Mouse (Mus musculus) embryo, embryonic 10.5 days (tissue): ENCODE results near the gene Trpc1.

ENCODE experiments used
- DNase-seq: peaks from one replicate; pipeline ENCODE4 v3.0.0-alpha.2; 2015; ENCODE audit warnings: low spot score

Trpc1 gene

DNA sequence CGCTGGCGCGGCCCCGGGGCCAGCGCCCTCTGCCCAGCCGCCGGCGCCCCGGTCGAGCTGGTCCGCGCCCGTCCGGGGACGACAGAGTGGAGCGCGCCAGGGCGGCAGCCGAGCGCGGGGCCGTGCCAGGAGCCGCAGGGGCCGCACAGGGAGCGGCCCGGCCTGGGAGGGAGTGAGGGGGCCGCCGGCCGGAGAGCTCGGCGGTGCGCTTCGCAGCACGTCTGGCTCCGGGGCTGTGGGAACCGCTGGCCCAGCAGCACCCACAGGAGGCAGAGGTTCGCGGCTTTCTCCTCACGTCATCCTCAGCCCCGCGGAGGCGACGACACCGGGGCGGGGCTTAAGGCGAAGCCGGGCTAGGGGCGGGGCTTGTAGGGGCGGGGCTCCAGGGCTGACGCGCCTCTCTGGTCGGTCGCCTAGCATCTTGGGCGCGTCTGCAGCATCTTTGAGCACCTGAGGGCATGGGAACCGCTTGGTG is at the start of gene Trpc1:
Gene Trpc1, minus strand, starts transcription at position 339 of the 475 bp plus-strand sequence.
- peak; percentile 91 for DNase-seq

DNA sequence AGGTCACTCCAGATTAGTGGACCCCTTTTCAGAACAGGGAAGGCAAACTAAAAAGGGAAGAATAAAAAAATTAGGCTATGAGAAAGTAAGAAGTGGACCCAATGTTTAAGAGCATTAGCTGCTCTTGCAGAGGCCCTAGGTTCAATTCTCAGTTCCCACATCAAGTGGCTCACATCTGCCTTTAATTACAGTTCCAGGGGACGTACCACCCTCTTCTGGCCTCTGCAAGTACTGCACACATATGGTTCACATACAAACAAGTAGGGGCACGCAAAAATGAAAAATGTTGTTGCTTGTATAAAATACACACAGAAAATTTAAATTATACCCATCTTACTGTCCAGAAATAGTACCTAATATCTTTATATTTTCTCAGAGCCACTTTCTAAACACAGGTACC is 46.1 kb upstream of the Trpc1 start:
- no peak for DNase-seq

DNA sequence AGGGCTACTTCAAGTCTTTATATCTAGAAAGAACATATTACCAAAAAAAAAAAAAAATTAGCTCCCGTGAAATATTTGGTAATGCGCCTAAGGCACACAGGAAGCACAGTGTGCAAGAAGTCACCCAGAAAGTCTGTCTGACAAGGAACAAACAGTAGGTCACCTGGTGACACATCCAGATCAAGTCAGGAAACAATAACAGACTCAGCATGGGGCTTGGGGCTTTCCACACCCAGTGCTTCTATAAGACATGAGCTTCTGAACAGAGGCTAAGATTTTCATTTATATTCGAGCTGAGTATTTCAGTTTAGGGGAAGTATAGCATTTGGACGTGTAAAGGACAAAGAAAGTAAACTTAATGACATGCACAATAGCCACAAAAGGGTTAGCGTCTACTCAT is 45.7 kb upstream of the Trpc1 start:
- no peak for DNase-seq

DNA sequence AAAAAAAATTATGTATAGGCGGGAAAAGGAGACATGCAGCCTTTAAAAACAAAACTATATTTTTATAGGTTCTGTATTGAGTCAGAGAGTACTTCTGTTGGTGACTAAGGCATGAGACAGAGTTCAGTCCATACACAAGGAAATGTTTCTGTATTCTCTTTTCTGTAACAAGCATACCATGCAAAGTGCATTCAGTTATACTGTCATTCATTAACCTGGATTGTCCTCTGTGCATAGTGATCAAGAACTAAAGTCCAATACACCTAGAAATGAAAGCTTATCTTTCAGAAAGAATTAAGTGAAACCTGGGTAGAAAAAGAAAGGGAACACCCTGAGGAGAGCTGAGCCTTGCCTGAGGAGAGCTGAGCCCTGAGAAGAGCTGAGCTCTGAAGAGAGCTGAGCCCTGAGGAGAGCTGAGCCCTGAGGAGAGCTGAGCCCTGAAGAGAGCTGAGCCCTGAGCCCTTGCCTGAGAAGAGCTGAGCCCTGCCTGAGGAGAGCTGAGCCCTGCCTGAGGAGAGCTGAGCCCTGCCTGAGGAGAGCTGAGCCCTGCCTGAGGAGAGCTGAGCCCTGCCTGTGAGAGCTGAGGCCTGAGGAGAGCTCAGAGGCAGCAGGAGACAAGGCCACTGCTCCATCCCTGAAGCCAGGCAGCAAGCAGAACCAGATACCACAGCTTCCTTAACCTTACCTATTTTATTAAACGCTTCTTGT is 45.1 kb upstream of the Trpc1 start:
- DNase-seq, result no peak

DNA sequence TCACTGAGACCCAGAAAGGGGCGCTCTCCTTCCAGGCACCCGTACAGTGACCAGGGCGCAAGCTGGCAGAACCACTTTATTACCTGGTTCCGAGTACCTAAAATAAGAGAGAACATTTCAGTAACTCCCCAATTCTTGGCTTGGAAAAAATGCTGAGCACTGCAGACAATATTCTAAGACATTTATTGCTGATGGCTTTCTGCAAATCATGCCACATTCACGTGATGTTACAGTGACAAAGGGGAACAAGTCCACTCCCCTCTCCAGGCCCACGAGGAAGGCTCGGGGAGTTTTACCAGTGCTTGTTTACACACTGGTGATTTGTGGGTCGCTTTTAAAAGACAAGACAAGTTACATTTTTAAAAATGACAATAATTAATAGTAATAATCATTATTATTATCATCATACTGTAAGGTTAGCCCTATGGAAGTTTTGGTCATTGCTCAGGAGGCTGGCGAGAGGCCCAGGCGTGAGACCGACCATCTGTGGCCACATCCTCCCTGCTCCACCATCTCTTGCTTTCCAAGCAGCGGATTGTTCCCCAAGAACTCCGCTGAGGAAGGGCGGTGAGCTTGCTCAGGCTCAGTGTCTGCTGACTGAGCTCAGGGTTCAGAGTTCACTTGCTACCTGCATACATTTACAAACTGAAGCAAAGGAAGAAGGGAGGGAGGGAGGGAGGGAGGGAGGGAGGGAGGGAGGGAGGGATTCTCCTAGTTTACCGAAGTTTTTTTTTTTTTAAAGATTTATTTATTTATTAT is 44.0 kb upstream of the Trpc1 start:
- no peak for DNase-seq

DNA sequence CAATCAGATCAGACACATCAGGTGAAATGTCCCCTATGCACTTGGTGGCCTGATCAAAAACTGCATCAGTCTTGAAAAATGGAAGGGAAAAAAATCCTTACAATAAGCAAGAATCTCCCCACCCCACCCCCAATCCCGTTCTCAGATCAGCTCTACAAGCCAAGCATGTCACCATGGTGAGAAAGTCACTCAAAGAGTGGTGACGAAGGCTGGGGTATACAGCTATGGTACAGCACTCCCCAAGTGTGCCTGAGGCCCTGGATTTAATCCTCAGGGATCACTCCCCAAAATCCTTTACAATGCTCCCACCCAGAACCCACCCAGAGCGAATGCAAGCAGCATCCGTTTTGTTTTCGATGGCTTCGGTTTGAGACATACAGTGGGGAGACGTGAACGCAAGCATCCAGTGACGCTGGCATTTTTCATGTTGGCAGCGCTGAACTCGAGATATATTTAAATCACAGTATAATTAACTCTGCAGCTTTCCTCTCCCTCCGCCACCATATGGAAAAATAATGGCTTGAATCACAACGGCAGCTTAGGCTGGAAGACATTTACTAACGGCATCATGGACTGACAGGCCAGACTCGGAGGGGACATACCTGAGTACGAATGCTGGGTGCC is 34.8 kb upstream of the Trpc1 start:
- no peak for DNase-seq

DNA sequence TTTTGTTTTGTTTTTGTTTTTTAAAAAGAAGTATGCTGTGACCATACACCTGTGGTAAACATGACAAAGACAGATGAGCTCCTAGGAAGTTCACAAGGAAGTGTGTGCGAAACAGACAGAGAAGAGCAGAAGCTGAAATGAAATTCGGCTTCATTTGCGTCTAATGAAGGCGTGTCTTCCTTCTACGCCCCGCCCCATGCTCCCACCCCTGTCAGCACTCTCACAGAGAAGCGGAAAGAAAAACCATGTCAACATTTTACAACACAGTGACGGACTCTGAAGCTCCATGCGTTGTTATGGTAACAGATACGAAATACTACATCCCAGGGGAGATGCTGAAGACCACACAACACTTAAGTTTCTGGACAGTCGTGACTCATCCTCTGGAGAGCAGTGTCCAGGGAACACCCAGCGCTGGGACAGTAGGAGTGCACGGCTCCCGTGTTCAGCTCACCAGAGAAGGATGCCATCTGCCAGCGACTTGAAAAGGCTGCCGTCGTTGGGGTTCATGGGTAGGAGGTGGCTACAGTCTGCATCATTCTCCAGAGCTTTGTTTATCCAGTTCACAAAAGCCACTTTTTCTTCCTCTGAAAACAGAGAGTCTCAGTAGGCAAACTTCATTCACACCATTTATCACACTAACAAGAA is 33.6 kb upstream of the Trpc1 start:
- DNase-seq, result no peak

DNA sequence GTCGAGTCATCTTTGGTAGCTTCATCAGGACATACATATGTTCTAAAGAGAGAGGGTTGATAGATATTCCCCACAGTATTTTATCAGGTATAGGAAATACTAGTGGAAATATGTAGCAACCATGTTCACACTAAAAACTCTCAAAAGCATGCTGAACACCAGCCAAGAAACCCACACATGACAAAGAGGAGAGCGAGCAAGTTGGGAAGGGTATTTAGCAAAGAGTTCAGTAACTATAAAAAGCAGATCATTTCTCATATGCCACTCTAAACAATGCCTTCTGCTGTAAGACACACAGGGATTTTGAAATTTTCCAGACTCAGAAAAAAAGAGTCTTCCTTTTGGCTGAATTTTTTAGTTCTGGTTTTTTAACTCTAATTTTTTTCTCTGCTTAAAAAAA is 21.5 kb upstream of the Trpc1 start:
- no peak for DNase-seq

DNA sequence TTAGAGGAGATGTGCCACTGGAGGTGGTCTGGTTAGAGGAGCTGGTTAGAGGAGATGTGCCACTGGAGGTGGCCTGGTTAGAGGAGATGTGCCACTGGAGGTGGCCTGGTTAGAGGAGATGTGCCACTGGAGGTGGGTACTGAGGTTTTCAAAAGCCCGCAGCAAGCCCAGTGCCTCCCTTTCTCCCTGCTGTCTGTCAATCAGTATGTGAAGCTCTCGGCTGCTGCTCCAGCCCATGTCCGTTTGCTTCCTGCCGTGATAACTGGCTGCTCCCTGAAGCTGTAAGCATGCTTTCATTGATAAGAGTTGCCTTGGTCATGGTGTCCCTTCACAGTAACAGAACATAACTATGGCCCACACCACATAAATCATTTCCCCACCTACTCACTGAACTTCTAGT is 13.0 kb upstream of the Trpc1 start:
- no peak for DNase-seq

DNA sequence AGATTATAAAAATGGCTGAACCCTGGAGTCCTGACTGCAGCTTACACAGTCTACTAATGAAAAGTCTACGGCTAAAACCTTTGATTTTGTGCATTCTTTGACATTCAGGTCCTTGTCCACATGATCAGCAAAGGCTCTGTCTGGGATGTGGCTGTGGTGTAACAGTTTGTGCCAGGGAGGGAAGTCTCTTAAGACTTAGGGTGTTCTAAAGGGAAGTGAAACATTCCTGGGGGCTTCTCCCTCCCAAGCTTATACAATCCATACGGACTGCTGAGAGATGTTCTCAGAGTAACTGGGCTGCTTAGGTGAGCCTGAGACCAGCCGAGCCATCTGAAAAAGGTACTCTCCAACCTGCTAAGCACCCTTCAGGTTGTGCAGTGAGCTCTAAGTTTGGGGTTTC is 12.1 kb upstream of the Trpc1 start:
- DNase-seq, result no peak

DNA sequence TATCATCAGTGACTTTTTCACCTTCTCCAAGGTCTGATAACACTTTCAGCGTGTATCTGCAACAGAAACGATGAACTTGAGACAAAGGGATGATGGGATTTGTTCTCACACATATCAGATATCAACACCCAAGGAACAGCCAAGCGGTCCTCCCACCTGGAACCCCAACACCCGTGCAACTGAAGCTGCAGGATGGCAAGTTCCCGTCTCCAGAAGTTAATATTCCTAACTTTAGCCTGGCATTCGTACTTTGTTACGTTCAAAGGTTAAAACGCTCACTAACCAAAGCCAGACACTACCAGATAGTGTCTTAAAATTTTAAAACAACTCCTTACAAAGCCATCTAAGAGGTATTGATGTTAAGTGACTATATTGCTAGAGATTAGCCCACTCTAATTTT is 11.2 kb upstream of the Trpc1 start:
- no peak for DNase-seq

DNA sequence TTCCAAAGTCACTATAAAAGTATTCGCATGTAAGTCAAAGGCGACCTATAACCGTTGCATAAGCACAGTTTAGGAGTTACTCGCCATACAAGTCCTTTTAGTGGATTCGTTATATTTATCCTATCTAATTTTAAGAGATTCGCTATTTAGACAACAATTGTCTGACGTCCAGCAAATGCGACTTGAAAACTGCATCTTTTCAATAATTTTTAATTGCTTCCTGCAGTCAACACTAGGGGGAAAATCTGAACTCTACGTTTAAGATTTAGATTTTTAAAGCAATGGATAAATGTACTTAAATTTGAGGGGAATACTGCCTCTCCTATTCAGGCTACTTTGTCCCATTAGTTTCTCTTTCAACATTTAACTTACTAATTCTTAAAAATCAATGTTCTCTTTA is 571 bp upstream of the Trpc1 start:
- no peak for DNase-seq

DNA sequence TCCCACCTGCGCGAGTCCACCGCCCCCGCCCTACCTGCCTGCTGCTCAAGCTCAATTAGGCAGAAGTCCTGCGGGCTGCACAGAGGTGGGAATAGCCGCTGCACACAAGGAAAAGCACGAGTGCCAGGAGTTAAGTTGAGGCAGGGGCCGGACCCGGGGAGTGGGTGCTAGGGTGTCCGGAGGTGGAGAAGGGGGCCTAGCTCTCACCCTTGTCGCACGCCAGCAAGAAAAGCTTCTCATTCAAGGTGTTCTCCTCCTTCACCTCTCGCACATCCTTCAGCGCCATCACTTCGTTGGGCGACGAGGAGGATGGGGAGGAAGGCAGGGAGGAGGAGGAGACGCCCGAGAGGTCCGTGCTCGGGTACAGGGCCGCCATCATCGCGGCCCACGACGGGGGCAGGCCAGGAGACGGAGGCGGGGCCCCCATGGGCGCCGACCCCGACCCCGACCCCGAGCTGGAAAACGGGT is 680 bp downstream of the Trpc1 start:
- peak; percentile 21 for DNase-seq

DNA sequence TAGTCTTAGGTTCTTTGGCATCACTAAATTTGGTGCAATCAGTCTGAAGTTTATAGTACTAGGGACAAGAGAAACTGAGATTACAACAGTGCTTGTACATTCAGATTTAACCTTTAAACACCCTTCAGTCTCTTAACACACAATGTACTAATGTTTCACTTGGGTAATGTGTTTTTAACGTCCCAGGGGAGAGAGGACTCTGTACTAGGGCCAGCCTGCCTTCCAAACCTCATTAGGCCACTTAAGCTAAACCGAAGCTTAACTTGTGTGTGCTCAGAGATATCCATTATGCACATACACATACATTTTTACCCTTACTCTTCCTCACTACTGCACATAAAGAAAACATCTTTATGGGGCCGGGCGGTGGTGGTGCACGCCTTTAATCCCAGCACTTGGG is 2.9 kb downstream of the Trpc1 start:
- DNase-seq, result no peak

DNA sequence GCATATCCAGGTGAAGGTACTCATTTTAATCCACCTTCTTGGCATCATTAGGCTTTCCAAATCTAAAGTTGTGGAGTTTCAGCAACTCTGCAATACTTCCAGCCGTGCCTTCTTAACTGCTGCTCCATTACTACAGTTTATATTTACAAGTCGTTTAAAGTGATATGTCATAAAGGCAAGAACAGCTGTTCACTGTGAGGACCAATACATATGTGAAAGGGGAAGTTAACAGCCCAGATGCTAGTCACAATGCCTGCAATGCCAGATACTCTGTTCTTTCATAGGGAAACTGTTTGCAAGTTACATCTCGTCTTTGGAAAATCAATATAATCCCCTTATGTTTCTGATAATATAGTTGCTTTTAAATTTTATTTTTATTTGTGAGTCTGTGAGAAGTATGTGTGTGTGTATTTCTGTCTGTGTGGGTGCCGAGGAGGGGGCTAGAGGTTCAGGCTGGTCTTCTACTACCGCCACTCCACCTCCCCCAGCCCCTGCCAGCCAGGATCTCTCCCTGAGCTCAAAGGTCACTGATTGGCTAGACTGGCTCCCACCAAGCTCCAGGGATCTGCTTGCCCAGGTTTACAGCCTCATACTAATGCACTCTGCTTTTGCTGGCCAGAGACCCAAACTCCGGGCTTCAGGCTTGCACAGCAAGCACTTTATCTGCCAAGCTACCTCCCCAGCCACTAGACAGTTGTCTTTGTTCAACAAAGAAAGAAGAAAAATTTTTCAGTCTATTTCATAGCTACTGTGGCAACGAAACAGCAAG is 5.1 kb downstream of the Trpc1 start:
- DNase-seq, result no peak

DNA sequence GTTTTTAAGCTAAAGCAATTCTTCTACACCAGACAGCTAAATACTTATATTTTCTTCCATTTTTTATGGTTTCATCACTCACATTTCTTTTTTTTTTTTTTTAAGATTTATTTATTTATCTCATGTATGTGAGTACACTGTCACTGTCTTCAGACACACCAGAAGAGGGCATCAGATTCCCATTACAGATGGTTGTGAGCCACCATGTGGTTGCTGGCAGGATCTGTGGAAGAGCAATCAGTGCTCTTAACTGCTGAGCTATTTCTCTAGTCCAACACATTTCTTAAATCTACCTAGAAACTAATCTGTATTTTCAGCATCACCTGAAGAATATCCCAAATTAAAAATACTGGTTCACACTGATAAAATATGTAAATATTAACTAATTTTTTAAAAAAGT is 13.9 kb downstream of the Trpc1 start:
- no peak for DNase-seq

DNA sequence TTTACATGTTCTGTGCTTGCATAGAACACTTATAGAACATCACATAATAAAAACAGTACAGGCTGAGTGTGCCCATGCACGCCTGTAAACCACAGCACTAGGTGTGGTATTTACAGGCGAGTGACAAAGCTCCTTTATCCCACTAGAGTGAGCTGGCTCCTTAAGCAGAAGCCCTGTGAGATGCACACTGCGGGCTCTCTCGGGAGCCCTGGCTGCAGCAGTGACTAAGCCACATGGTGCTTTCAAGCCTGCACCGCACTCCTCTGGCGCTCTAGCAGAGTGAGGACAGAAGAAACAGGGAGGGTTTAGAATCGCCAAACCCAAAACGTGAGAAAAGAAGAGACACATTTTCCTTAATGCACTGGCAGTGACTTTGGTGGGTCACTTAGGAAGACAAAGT is 37.6 kb downstream of the Trpc1 start:
- DNase-seq, result peak; percentile 21

DNA sequence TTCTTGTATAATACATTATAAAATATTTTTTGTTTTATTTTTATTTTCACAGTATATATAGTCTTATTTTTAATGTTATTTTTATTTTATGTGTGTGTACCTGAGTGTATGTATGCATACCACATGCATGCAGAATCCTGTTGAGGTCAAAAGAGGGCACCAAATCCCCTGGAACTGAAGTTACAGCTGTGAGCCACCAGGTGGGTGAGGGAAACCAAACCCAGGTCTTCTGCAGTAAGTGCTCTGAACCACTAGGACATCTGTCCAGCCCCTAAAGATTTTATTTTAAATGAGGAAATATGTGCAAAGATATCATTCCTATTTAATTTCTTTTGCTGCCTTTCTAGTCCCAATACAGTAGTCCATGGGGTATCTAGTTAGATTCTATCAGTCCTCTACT is 41.2 kb downstream of the Trpc1 start:
- DNase-seq, result no peak

DNA sequence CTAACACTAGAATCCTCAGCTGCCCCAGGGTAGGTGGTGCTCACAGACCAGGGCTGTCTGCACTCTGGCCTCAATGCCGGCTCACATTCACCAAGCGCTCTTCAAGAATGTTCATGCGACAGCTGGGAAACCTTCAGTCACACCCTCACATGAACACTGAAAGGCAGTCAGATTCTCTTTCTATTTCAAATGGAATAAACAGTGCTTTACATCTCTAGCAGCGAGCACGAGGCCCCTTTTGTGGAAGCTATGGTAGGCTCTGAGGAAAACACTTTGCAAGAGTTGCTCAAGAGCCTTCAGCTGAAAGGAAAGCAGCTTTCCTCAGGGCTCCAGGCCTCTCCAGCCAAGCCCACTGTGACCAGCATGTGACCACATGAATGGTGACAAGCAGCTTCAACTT is 44.8 kb downstream of the Trpc1 start:
- no peak for DNase-seq

DNA sequence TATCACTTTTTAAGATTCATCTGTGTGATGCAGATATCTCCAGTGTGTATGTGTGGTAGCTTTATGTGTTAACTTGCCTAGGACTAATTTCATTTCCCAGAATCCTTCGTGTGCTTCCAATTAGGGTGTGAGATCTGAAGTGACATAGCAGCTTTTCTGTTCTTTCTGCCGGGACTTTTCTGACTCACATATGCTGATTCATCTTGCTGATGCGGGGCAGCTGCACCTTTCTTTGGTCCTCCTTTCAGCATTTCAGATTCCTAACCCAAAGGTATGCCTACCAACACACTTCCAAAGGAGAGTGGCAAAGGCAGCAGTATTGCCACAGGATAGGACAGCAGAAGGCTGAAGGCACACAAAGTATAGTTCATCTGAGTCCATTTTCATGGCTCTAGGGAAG is 46.1 kb downstream of the Trpc1 start:
- no peak for DNase-seq

DNA sequence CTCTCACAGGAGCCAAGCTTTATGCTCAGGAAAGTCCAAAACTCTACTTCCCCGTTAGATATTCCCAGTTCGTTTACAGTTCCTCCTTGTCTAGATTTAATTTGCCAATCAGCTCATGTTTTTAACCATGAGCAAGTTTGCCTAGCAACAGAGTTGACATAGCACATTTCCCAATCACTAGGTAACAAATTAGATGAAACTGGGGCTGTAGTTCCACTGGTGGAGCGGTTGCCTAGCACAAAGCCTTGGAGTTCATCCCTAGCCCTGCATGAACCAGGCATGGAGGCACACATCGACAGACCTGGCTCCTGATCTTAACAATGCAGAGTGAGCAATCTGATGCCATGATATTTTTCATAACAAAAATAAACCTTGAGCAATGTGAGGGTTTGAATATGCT is 50.9 kb downstream of the Trpc1 start:
- DNase-seq, result no peak

DNA sequence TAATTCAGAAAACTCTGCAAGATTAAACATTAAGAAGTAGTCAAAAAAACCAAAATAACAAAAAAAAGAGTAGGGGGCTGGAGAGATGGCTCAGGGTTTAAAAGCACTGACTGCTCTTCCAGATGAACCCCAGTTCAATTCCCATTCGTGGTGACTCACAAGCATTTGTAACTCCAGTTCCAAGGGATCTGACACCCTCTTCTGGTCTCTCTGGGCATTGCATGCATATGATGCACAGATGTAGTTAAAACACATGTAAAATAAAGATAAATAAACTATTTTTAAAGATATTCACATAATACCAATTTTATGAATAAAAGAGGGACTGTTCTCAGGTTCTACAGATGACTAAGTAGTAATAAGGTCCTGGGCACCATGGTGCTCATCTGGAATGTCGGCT is 52.4 kb downstream of the Trpc1 start:
- DNase-seq, result peak; percentile 71
